Mouse (Mus musculus) neural tube, embryonic 15.5 days (tissue): ENCODE measurements around the gene Nfatc2ip. TPM values are rescaled to one million over a fixed set of nuclear protein-coding genes. Genes with fewer than 3 reads are reported as not detected.
"Not testable (repeated sequence)": the region's sequence is repeated elsewhere in the genome, so short reads cannot be mapped to it uniquely, and the experiment has no call there.

Experiments used
- ATAC-seq: fragments of 200-750 bp; cut with Nextera tagmentation; 2 replicates; pipeline ENCODE4 v1.8.0; 2017; ENCODE audit warnings: mild to moderate bottlenecking, moderate TSS enrichment, moderate library complexity; ENCODE audit not compliant: low FRiP score
- H3K27ac ChIP-seq: fragments of 300-500 bp; sonication (generic); replicated peaks from 2 replicates; pipeline ENCODE4 v1.5.1; 2015; ENCODE audit warnings: mild to moderate bottlenecking, inconsistent platforms
- H3K27me3 ChIP-seq: fragments of 300-500 bp; sonication (generic); replicated peaks from 2 replicates; pipeline ENCODE4 v1.6.1; 2015; ENCODE audit warnings: inconsistent platforms
- H3K36me3 ChIP-seq: fragments of 300-500 bp; sonication (generic); 2 replicates; pipeline ENCODE4 v1.6.1; 2015; ENCODE audit warnings: inconsistent platforms
- H3K4me1 ChIP-seq: fragments of 300-500 bp; sonication (generic); 2 replicates; pipeline ENCODE4 v1.6.1; 2015; ENCODE audit warnings: inconsistent platforms
- H3K4me2 ChIP-seq: fragments of 300-500 bp; sonication (generic); 2 replicates; pipeline ENCODE4 v1.6.1; 2015; ENCODE audit warnings: inconsistent platforms, mild to moderate bottlenecking, moderate library complexity
- H3K4me3 ChIP-seq: fragments of 300-500 bp; sonication (generic); replicated peaks from 2 replicates; pipeline ENCODE4 v1.5.1; 2015; ENCODE audit warnings: mild to moderate bottlenecking, inconsistent platforms
- H3K9ac ChIP-seq: fragments of 300-500 bp; sonication (generic); replicated peaks from 2 replicates; pipeline ENCODE4 v1.6.1; 2015; ENCODE audit warnings: mild to moderate bottlenecking, inconsistent platforms
- H3K9me3 ChIP-seq: fragments of 300-500 bp; sonication (generic); replicated peaks from 2 replicates; pipeline ENCODE4 v1.6.1; 2016; ENCODE audit warnings: inconsistent platforms
- WGBS: fragments of 180-500 bp; shearing (Covaris S2); methylation state at CpG from one replicate; pipeline ENCODE4 v1.1.7; 2015; ENCODE audit warnings: mixed read lengths; 5-methylcytosine and 5-hydroxymethylcytosine counted together
- polyA plus RNA-seq: library from polyadenylated mRNA; unstranded; fragments of >200 nt; fragmentation: Nextera tagmentation; extraction: Ambion mirVana; gene quantifications from 2 replicates; pipeline ENCODE4 v1.2.1, GENCODE M21; 2015

Nfatc2ip gene
- polyA plus RNA-seq, 1 experiment from 2014 or later, result 2.8 TPM

DNA sequence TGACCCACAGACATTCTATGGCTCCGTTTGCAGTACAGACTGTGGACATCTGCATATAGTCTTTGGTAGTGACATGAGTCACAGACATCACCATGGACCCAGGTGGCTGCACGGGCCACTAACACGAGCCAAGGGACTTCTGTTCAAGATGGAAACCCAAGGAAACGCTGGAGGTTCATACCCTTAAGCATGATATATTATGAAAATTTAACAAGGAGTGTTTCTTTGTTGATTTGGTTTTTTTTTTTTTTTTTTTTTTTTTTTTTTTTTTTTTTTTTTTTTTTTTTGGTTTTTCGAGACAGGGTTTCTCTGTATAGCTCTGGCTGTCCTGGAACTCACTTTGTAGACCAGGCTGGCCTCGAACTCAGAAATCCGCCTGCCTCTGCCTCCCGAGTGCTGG lies 6.0 kb upstream of the Nfatc2ip start:
- H3K4me2 ChIP-seq, H3K4me3 ChIP-seq, ATAC-seq, H3K9me3 ChIP-seq, H3K9ac ChIP-seq, H3K27me3 ChIP-seq, H3K4me1 ChIP-seq, H3K27ac ChIP-seq, H3K36me3 ChIP-seq: not testable (repeated sequence)
- WGBS, result 77% methylated on average over 8 of the region's 8 CpGs

DNA sequence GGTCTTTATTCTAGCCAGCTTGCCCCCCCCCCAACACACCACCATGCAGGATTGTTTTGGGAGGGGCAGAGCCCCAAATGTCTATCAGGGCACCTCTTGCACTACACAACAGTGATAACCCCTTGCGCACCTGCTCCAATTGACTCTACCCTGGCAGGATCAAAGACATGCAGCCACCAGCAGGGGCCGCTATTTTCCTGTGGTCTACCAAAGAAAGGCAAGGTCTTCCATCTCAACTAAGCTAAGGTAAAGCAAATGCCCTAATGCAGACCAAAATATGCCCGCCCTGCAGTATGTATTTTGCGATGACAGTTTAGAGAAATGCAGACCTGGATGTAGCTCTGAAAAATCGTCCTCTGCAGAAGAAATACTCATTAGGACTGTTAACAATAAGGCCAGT lies 3.0 kb upstream of the Nfatc2ip start:
- peaks cover 12% of the 10 kb centered on the region for H3K4me1 ChIP-seq
- H3K9ac ChIP-seq, result no peak overlapping the region
- no peaks in the 10 kb centered on the region for H3K9me3 ChIP-seq
- WGBS, result 14% methylated on average over 5 of the region's 5 CpGs
- no peak overlapping the region for H3K4me3 ChIP-seq
- no peaks in the 10 kb centered on the region for H3K36me3 ChIP-seq
- H3K27ac ChIP-seq, result no peak overlapping the region
- no peaks in the 10 kb centered on the region for H3K27me3 ChIP-seq
- no peak overlapping the region for H3K4me2 ChIP-seq
- ATAC-seq, result no peak

DNA sequence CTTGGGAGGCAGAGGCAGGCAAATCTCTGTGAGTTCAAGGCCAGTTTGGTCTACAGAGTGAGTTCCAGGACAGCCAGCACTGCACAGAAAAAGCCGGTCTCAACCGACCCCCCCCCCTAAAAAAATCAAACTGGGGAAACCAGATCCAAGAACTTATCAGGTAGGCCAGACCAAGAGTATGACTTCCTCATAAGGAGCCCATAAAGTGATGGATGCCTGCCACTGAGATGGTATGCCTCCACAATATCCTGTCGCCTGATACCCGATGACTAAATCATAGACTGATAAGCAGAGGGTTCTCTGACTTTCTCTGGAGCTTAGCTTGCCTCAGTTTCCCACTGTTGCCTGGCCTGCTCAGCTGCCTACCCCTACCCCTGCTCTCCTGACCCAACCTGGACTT lies 1.3 kb upstream of the Nfatc2ip start:
- no peak overlapping the region for H3K9ac ChIP-seq
- no peak overlapping the region for H3K4me2 ChIP-seq
- 90% methylated on average over 4 of the region's 4 CpGs for WGBS
- no peak overlapping the region for H3K4me3 ChIP-seq
- H3K27me3 ChIP-seq, result no peaks in the 10 kb centered on the region
- no peaks in the 10 kb centered on the region for H3K36me3 ChIP-seq
- H3K9me3 ChIP-seq, result no peaks in the 10 kb centered on the region
- ATAC-seq, result no peak
- H3K27ac ChIP-seq, result no peak overlapping the region
- peaks cover 12% of the 10 kb centered on the region for H3K4me1 ChIP-seq

DNA sequence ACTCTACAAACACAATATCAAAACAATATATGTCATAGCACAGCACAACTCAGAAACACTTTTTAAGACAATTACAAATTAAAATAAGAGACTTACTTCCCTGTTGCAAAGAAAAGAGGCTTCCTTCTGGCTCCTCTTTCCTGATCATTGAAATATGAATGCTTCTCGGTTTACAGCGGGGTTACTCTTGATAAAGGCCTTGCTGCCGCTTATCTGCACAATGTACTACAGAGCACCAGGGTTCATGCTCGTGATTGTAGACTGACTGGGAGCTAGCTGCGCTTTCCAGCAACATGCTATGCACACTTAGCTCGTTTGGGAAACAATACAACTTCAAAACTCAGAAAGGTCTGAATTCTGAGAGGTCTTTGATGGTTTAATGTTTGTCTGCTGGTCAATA lies 684 bp upstream of the Nfatc2ip start:
- 58% methylated on average over 6 of the region's 6 CpGs for WGBS
- H3K9me3 ChIP-seq, result no peaks in the 10 kb centered on the region
- H3K36me3 ChIP-seq, result no peaks in the 10 kb centered on the region
- H3K4me3 ChIP-seq, result no peak overlapping the region
- H3K9ac ChIP-seq, result no peak overlapping the region
- no peaks in the 10 kb centered on the region for H3K27me3 ChIP-seq
- H3K4me2 ChIP-seq, result peak overlapping the region; percentile 37
- ATAC-seq, result no peak
- no peak overlapping the region for H3K27ac ChIP-seq
- peaks cover 12% of the 10 kb centered on the region for H3K4me1 ChIP-seq

DNA sequence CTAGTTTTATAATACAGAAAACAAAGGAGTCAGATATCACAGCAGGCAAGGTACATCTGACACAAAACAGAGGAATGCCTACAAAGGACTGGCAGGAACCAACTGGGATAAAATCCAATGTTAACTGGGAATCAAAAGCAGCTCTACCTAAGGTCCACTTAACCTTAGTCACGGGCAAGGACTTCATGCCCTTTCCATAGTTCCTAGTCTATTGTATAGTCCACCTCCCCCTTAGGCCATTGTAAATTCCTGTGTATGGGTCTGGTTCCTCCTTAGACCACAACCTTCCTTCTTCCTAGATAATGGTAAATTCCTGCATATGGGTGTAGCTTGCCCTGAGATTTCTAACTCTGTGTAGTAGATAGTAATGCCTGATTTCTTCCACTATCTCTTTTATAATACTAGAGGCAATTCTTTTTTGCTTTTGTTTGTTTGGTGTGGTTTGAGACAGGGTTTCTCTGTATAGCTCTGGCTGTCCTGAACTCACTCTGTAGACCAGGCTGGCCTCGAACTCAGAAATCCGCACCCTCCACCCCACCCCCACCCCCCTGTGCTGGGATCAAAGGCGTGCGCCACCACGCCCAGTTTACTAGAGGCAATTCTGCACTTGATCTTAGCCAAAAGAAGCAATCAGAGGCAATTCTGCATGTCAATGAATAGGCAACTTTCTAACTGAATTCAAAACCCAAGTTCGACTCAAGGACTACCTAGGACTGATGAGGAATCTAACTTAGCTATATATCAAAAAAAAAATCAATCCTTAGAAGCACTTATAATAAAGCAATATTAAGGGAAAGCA lies 4.3 kb downstream of the Nfatc2ip start:
- not testable (repeated sequence) for H3K27ac ChIP-seq, H3K4me2 ChIP-seq, H3K9ac ChIP-seq, H3K9me3 ChIP-seq, H3K4me3 ChIP-seq, ATAC-seq, H3K27me3 ChIP-seq
- WGBS, result 90% methylated on average over 7 of the region's 7 CpGs
- Histone ChIP-seq H3K36me3 (peaks cover 27% of the 10 kb centered on the region), H3K4me1 (peaks cover 11% of the 10 kb centered on the region)

DNA sequence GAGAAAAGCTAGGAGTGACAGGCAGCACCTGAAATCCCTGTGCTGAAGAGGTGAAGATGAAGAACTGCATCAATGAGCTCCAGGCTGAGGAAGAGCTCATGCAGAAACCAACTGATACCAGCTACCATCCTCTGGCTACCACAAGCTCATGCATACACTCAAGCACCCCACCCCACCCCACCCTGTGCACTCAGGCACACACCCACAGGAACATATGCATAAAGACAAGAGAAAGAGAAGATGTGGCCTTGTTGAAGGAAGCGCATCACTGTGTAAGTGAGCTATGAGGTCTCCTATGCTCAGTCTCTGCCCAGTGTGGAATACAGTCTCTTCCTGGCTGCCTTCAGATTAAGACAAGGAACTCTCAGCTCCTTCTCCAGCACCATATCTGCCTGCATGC lies 8.4 kb downstream of the Nfatc2ip start:
- no peak for ATAC-seq
- Histone ChIP-seq H3K4me1 (no peaks in the 10 kb centered on the region), H3K4me2 (no peak overlapping the region), H3K9me3 (no peaks in the 10 kb centered on the region), H3K9ac (no peak overlapping the region), H3K27me3 (no peaks in the 10 kb centered on the region), H3K4me3 (no peak overlapping the region), H3K36me3 (peaks cover 47% of the 10 kb centered on the region), H3K27ac (no peak overlapping the region)
- WGBS, result 100% methylated on average over 1 of the region's 1 CpGs

DNA sequence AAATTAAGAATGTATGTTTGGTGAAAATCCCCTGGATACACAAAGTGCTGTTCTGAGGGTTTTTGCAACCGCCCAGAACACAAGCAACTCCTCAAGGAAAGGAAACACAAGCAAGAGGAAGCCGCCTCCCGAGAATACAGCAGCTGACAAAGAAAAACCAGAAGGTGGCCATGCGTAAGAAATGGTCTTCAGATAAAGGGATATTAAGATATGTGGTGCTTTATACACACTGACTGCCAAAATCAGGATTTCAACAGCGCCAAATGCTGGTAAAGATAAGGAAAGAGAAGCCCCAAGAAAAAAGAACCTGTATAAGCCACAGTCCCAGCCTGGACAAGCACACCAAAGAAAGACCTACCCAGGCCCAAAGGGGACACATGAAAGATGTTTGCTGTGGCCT lies 13.0 kb downstream of the Nfatc2ip start:
- WGBS, result 87% methylated on average over 5 of the region's 5 CpGs
- Histone ChIP-seq H3K4me1 (0 out of 2 replicates have a peak, but pooled peaks cover under 1% of the 10 kb centered on the region), H3K9ac (no peak overlapping the region), H3K4me3 (no peak overlapping the region), H3K27ac (no peak overlapping the region), H3K9me3 (no peaks in the 10 kb centered on the region), H3K36me3 (peaks cover 22% of the 10 kb centered on the region), H3K4me2 (no peak overlapping the region), H3K27me3 (no peaks in the 10 kb centered on the region)
- no peak for ATAC-seq

DNA sequence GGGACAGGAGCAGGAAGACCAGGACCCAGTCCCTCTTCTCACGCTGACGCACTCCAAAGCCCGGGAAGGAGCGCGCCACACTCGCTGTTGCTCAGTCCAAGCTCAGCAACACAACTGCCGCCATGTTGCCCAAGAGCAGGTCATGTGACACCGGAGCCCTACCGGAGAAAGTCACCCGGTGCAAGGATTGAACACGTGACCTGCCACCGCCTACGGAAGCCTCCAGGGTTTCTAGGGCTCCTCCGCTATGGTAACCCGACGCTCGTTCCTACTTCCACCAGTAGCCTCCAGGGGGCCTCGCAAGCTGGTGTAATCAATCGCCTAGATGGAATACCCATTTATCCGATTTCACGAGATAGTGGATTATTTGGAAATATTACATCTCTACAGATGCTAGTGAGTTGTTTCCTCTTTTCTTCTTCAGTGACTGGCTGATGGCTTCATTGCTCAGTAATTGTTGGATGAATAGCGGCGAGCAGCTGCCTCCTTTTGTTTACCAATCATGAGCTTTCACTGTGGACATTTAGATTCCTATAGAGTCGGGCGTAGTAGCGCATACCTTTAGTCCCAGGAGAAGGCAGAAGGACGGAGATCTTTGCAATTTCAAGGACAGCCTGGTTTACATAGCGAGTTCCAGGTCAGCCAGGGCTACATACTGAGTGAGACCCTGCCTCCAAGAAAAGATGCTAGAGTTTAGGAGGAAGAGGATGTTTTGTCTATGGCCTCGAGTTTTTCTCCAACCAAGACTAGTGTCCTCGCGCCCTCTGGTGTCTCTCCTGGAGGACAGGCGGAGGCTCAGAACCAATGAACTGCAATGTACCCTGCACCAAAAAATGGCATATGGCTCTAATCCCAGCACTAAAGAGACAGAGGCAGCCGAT lies 19.0 kb downstream of the Nfatc2ip start, which contains the start of gene Spns1:
Gene Spns1, minus strand, starts transcription at position 173 of the 881 bp plus-strand sequence.
- Histone ChIP-seq H3K4me1 (peaks cover 32% of the 10 kb centered on the region), H3K4me3 (peak within 1 kb of the TSS; percentile 97), H3K9me3 (no peaks in the 10 kb centered on the region), H3K27me3 (no peaks in the 10 kb centered on the region), H3K27ac (peak within 1 kb of the TSS; percentile 88), H3K9ac (peak within 1 kb of the TSS; percentile 87), H3K4me2 (peak within 1 kb of the TSS; percentile 97), H3K36me3 (peaks cover 12% of the 10 kb centered on the region)
- under 1% methylated on average over 33 of the region's 33 CpGs for WGBS
- peak; percentile 99 for ATAC-seq

DNA sequence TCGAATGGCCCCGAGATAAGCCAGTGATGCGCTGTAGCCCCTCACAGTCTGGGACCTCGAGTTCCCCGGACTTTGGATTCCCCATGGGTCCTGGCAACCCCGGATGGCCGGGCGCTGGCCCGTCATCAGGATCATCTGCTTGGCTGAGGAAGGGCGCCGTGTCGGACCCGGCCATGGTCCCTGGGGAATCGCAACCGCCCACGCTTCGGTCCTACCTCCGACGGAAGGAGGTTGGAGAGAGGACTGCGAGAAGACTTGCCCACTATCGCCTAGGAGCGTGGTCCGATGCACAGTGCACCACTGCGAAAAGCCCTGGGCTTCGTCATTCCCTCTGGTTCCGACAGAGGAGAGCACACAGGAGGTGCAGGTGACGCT lies 19.6 kb downstream of the Nfatc2ip start:
- Histone ChIP-seq H3K4me3 (peak overlapping the region; percentile 97), H3K9me3 (no peaks in the 10 kb centered on the region), H3K9ac (peak overlapping the region; percentile 87), H3K27ac (peak overlapping the region; percentile 65), H3K27me3 (no peaks in the 10 kb centered on the region), H3K36me3 (peaks cover 18% of the 10 kb centered on the region), H3K4me2 (peak overlapping the region; percentile 97), H3K4me1 (peaks cover 32% of the 10 kb centered on the region)
- whole genome bisulfite sequencing, result 2% methylated on average over 27 of the region's 27 CpGs
- ATAC-seq, result peak; percentile 73

DNA sequence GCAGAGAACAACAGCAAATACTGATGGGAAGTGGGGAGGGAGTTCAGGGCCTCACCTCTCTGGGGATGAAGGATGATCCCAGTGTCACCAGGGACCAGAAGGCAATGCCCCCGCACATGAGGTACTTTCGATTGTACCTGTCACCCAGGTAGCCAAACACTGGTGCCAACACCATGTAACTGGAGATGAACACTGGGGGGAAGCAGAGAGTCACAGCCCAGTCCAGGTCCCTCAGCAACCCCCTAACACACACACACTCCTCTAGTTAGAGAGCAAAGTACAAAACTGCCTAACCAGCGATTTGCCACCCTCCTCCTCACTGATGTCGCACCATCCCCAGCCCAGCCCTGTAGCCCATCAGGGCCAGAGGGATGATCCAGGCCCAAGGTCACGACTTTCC lies 21.5 kb downstream of the Nfatc2ip start:
- no peak overlapping the region for H3K4me2 ChIP-seq
- peaks cover 37% of the 10 kb centered on the region for H3K36me3 ChIP-seq
- peaks cover 32% of the 10 kb centered on the region for H3K4me1 ChIP-seq
- H3K4me3 ChIP-seq, result no peak overlapping the region
- H3K27me3 ChIP-seq, result no peaks in the 10 kb centered on the region
- no peaks in the 10 kb centered on the region for H3K9me3 ChIP-seq
- ATAC-seq, result no peak
- WGBS, result 82% methylated on average over 5 of the region's 5 CpGs
- no peak overlapping the region for H3K27ac ChIP-seq
- H3K9ac ChIP-seq, result no peak overlapping the region

DNA sequence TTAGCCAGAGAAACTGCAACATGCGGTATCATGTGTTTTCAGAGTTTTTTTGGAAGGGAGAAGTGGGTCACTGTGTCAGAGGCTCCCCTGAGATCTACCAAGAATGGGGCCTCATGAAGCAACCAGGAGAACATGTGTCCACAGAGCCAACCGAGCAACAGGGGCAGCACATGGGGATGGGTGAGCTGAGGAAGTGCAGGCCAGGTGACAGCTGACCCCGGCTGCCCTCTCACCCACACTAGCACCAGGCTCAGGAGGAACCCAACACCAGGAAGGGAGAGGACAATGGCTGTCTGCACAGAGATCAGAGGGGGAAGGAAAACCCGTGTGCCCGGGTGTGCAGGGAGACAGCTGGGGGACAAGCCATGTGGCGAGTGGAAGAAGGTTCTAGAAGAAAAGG lies 22.0 kb downstream of the Nfatc2ip start:
- H3K27ac ChIP-seq, result no peak overlapping the region

DNA sequence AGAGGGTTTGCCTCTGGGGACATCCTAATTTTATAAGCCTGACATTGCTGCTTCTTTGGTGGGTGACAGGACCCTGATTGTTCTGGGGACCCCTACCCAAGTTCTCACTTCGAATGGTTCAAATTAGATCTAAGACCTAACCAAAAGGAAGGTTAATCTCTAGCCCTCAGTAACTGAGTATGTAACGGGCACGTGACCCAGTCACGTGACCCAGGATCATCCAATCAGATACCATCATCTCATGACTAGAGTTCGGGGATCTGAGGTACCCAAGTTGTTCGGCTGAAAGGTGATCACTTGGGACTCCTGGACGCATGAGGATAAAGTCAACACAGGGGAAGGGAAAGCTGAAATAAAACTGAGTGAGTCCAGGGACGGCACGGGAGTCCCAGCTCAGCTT lies 23.5 kb downstream of the Nfatc2ip start:
- Histone ChIP-seq H3K36me3 (peaks cover 47% of the 10 kb centered on the region), H3K4me1 (peaks cover 27% of the 10 kb centered on the region), H3K4me2 (no peak overlapping the region), H3K27ac (no peak overlapping the region), H3K9ac (no peak overlapping the region), H3K4me3 (no peak overlapping the region), H3K9me3 (no peaks in the 10 kb centered on the region), H3K27me3 (no peaks in the 10 kb centered on the region)
- WGBS, result 87% methylated on average over 9 of the region's 9 CpGs
- ATAC-seq, result no peak

More for the DNA sequence above, 22.0 kb downstream of the Nfatc2ip start:
- no peak overlapping the region for H3K9ac ChIP-seq
- peaks cover 32% of the 10 kb centered on the region for H3K4me1 ChIP-seq
- H3K4me3 ChIP-seq, result no peak overlapping the region
- peaks cover 42% of the 10 kb centered on the region for H3K36me3 ChIP-seq
- H3K9me3 ChIP-seq, result no peaks in the 10 kb centered on the region
- H3K4me2 ChIP-seq, result no peak overlapping the region
- 91% methylated on average over 6 of the region's 6 CpGs for WGBS
- ATAC-seq, result no peak
- no peaks in the 10 kb centered on the region for H3K27me3 ChIP-seq
